ENCODE assay signal across 8 mouse cellular contexts in genomic region chr17:44733544-44734310, GRCm38 (mm10). TPM values are rescaled to one million over a fixed set of nuclear protein-coding genes. Genes with fewer than 3 reads are reported as not detected.
A peak's percentile ranks its signal among the peaks of the same experiment; 100 is the strongest.
DNase-seq lines count a peak whose midpoint lies in the region; ATAC-seq and TF ChIP-seq lines count a peak whose summit lies in the region.

No protein-coding gene starts in this region.

- no peak for TF ChIP-seq CTCF in heart, adult 2 months (IDR thresholded peaks at IDR 0.05)
- no peak for TF ChIP-seq CTCF in CH12.LX (conservative IDR thresholded peaks at IDR 0.05 in 1 of 2, IDR thresholded peaks at IDR 0.05 in 1 of 2; ENCODE audit: low read depth in 2 of 2, low read length in 2 of 2)

- peak overlapping the region; percentile 71 for H3K4me3 ChIP-seq in heart, adult 2 months
- peak overlapping the region in 2 of 3 experiments; percentile 13 to 80 for H3K4me3 ChIP-seq in CH12.LX (replicated peaks in 1 of 3; ENCODE audit: low read depth in 2 of 3, low read length in 2 of 3, poor library complexity in 1 of 3)
- peak overlapping the region; percentile 55 for H3K4me3 ChIP-seq in forebrain, embryonic 11.5 days (ENCODE audit: low read depth, low read length)
- H3K4me3 ChIP-seq in liver, embryonic 11.5 days (ENCODE audit: low read depth, low read length) = peak overlapping the region; percentile 63
- H3K4me3 ChIP-seq in stomach, embryonic 16.5 days (replicated peaks; ENCODE audit: low read length) = peak overlapping the region; percentile 76

- dilution Hi-C loops in CH12.LX (cut with MboI; ENCODE audit: extremely low pct_ligation_motif_present, extremely low pct_unique_long_range_greater_than_20kb, low sequenced_read_pairs) = no loop called here

- TF ChIP-seq EP300 in heart, adult 2 months (IDR thresholded peaks at IDR 0.05; ENCODE audit: insufficient read depth, low read depth, low read length) = no peak
- no peak for TF ChIP-seq EP300 in CH12.LX (IDR thresholded peaks at IDR 0.05; ENCODE audit: low read length)

- no peaks in the 10 kb centered on the region for H3K4me1 ChIP-seq in heart, adult 2 months (ENCODE audit: control insufficient read depth, insufficient read depth, low read length)
- H3K4me1 ChIP-seq in CH12.LX (ENCODE audit: control insufficient read depth in 1 of 2, insufficient read depth in 2 of 2) = peaks cover under 1 to 3% of the 10 kb centered on the region in 2 experiments; a peak in 3 of 4 replicates
- peaks cover 8% of the 10 kb centered on the region; the same call in 1 of the 2 replicates for H3K4me1 ChIP-seq in forebrain, embryonic 11.5 days (replicated peaks; ENCODE audit: control insufficient read depth, insufficient read depth, low read length)
- H3K4me1 ChIP-seq in liver, embryonic 11.5 days (replicated peaks; ENCODE audit: control insufficient read depth, insufficient read depth, low read length) = peaks cover 8% of the 10 kb centered on the region; the same call in 1 of the 2 replicates
- peaks cover 17% of the 10 kb centered on the region for H3K4me1 ChIP-seq in stomach, embryonic 16.5 days (ENCODE audit: control insufficient read depth, insufficient read depth, low read length)

- TF ChIP-seq POLR2A in heart, adult 2 months (IDR thresholded peaks at IDR 0.05; ENCODE audit: insufficient read depth, low read depth, low read length) = no peak
- no peak for TF ChIP-seq POLR2A in CH12.LX (IDR thresholded peaks at IDR 0.05; ENCODE audit: low read depth, low read length)

- H3K79me2 ChIP-seq in heart, adult 2 months (replicated peaks; ENCODE audit: control insufficient read depth, insufficient read depth, low read length) = no peaks in the 10 kb centered on the region
- H3K79me2 ChIP-seq in CH12.LX (replicated peaks; ENCODE audit: control insufficient read depth, extremely low read depth, insufficient read depth, poor library complexity, severe bottlenecking) = no peaks in the 10 kb centered on the region

- no peak for ATAC-seq in forebrain, embryonic 11.5 days (replicated peaks; ENCODE audit: low FRiP score)
- ATAC-seq in liver, embryonic 11.5 days (replicated peaks; ENCODE audit: low FRiP score) = no peak
- no peak for ATAC-seq in stomach, embryonic 16.5 days (ENCODE audit: insufficient read depth, low FRiP score)

- intact Hi-C loops in heart, adult 2 months (cut with DNase I) = loop anchor here (10.0 kb wide), 3 partner anchors 139 to 469 kb away; no protein-coding TSS in a partner anchor
- intact Hi-C loops in heart, postnatal 25 days (cut with DNase I) = loop anchor here (2.0 to 10.0 kb wide), 2 partner anchors 43 to 469 kb away; partner anchors contain the start of gene Supt3
- intact Hi-C loops in left cerebral cortex, postnatal 14 days (cut with DNase I) = loop anchor here (10.0 kb wide), 2 partner anchors 469 to 521 kb away; no protein-coding TSS in a partner anchor

- H3K9ac ChIP-seq in heart, adult 2 months (ENCODE audit: low read depth, low read length) = no peak overlapping the region
- H3K9ac ChIP-seq in CH12.LX (ENCODE audit: insufficient read depth, low read depth) = no peak overlapping the region
- H3K9ac ChIP-seq in forebrain, embryonic 11.5 days (ENCODE audit: low read length) = no peak overlapping the region; the same call in 1 of the 2 replicates
- no peak overlapping the region for H3K9ac ChIP-seq in liver, embryonic 11.5 days (ENCODE audit: low read depth, low read length)
- H3K9ac ChIP-seq in stomach, embryonic 16.5 days (ENCODE audit: low read length) = no peak overlapping the region; the same call in 1 of the 2 replicates

- peak overlapping the region; percentile 31 for H3K4me2 ChIP-seq in CH12.LX (ENCODE audit: insufficient read depth, low read depth, poor library complexity, severe bottlenecking)
- peak overlapping the region; percentile 77 for H3K4me2 ChIP-seq in forebrain, embryonic 11.5 days (ENCODE audit: low read depth, low read length, severe bottlenecking)
- H3K4me2 ChIP-seq in liver, embryonic 11.5 days = peak overlapping the region; percentile 88
- peak overlapping the region; percentile 94 for H3K4me2 ChIP-seq in stomach, embryonic 16.5 days (ENCODE audit: low read depth, low read length)

- H3K9me3 ChIP-seq in CH12.LX (replicated peaks; ENCODE audit: low read length) = peaks cover 8% of the 10 kb centered on the region
- H3K9me3 ChIP-seq in forebrain, embryonic 11.5 days (ENCODE audit: control insufficient read depth, low read length) = no peaks in the 10 kb centered on the region
- H3K9me3 ChIP-seq in liver, embryonic 11.5 days (ENCODE audit: control insufficient read depth, low read length) = no peaks in the 10 kb centered on the region
- H3K9me3 ChIP-seq in stomach, embryonic 16.5 days (replicated peaks; ENCODE audit: control insufficient read depth, low read length) = no peaks in the 10 kb centered on the region

- peak in 1 of 2 experiments; percentile 21 for DNase-seq in heart, adult 2 months
- no peak for DNase-seq in heart, postnatal 25 days (ENCODE audit: low spot score)
- no peak for DNase-seq in CH12.LX (ENCODE audit: extremely low read depth)
- peak; percentile 58 for DNase-seq in forebrain, embryonic 11.5 days (ENCODE audit: low spot score)
- peak; percentile 32 for DNase-seq in liver, embryonic 11.5 days (ENCODE audit: low spot score)
- DNase-seq in left cerebral cortex, postnatal 14 days (ENCODE audit: low spot score in 2 of 2) = no peak
- no peak for DNase-seq in cerebellum, postnatal 36 days

- 18% methylated on average over 23 of the region's 23 CpGs for WGBS in heart, adult 2 months
- 2% methylated on average over 23 of the region's 23 CpGs for WGBS in forebrain, embryonic 11.5 days
- 7% methylated on average over 23 of the region's 23 CpGs for WGBS in liver, embryonic 11.5 days
- 9% methylated on average over 23 of the region's 23 CpGs for WGBS in stomach, embryonic 16.5 days

- no peak overlapping the region for H3K27ac ChIP-seq in heart, adult 2 months
- H3K27ac ChIP-seq in CH12.LX (ENCODE audit: insufficient read depth, low read depth) = no peak overlapping the region
- no peak overlapping the region for H3K27ac ChIP-seq in forebrain, embryonic 11.5 days (ENCODE audit: low read depth, low read length)
- no peak overlapping the region for H3K27ac ChIP-seq in liver, embryonic 11.5 days (ENCODE audit: low read depth, low read length)
- H3K27ac ChIP-seq in stomach, embryonic 16.5 days (ENCODE audit: low read length) = no peak overlapping the region

- in situ Hi-C loops in CH12.LX (cut with MboI; ENCODE audit: low pct_ligation_motif_present, low pct_unique_long_range_greater_than_20kb, low sequenced_read_pairs) = loop anchor here (10.0 to 25.0 kb wide), 4 partner anchors 269 to 654 kb away; no protein-coding TSS in a partner anchor

- no peaks in the 10 kb centered on the region for H3K36me3 ChIP-seq in heart, adult 2 months (ENCODE audit: control insufficient read depth, insufficient read depth, low read length)
- H3K36me3 ChIP-seq in CH12.LX (replicated peaks in 1 of 2; ENCODE audit: control insufficient read depth in 1 of 2, insufficient read depth in 1 of 2, low read length in 1 of 2) = no peaks in the 10 kb centered on the region
- no peaks in the 10 kb centered on the region for H3K36me3 ChIP-seq in forebrain, embryonic 11.5 days (ENCODE audit: control insufficient read depth, insufficient read depth, low read length)
- no peaks in the 10 kb centered on the region for H3K36me3 ChIP-seq in liver, embryonic 11.5 days (ENCODE audit: control insufficient read depth, insufficient read depth, low read length)
- no peaks in the 10 kb centered on the region for H3K36me3 ChIP-seq in stomach, embryonic 16.5 days (ENCODE audit: control insufficient read depth, insufficient read depth, low read length)

- TF ChIP-seq RAD21 in CH12.LX (IDR thresholded peaks at IDR 0.05; ENCODE audit: low read depth, low read length) = no peak

- H3K27me3 ChIP-seq in heart, adult 2 months (ENCODE audit: control insufficient read depth, insufficient read depth, low read length) = peaks cover 33% of the 10 kb centered on the region
- peaks cover 12% of the 10 kb centered on the region for H3K27me3 ChIP-seq in CH12.LX (replicated peaks)
- peaks cover 49% of the 10 kb centered on the region for H3K27me3 ChIP-seq in forebrain, embryonic 11.5 days (ENCODE audit: control insufficient read depth, insufficient read depth, low read length)
- peaks cover 65% of the 10 kb centered on the region for H3K27me3 ChIP-seq in liver, embryonic 11.5 days (replicated peaks; ENCODE audit: control insufficient read depth, insufficient read depth, low read length)
- H3K27me3 ChIP-seq in stomach, embryonic 16.5 days (ENCODE audit: control insufficient read depth, insufficient read depth, low read length) = peaks cover 35% of the 10 kb centered on the region

TF ChIP-seq in CH12.LX, 34 proteins besides CTCF, POLR2A, EP300 and RAD21 (continues in another document):
- TF ChIP-seq ZKSCAN1 (IDR thresholded peaks at IDR 0.05; ENCODE audit: borderline replicate concordance, low read depth, low read length) (no peak), E2F4 (IDR thresholded peaks at IDR 0.05; ENCODE audit: insufficient replicate concordance, low read depth, low read length) (no peak), SIN3A (IDR thresholded peaks at IDR 0.05; ENCODE audit: low read length) (no peak), MAX (IDR thresholded peaks at IDR 0.05; ENCODE audit: low read length) (no peak), BHLHE40 (IDR thresholded peaks at IDR 0.05; ENCODE audit: low read depth, low read length) (no peak), MAZ (IDR thresholded peaks at IDR 0.05; ENCODE audit: low read depth, low read length) (no peak), IRF4 (IDR thresholded peaks at IDR 0.05; ENCODE audit: low read depth, low read length) (no peak), RCOR1 (conservative IDR thresholded peaks at IDR 0.05; ENCODE audit: low read depth, low read length) (no peak), HCFC1 (IDR thresholded peaks at IDR 0.05; ENCODE audit: low read depth, low read length) (no peak), MAFK (IDR thresholded peaks at IDR 0.05; ENCODE audit: insufficient replicate concordance, low read length) (no peak), PAX5 (IDR thresholded peaks at IDR 0.05; ENCODE audit: low read length) (no peak), NRF1 (IDR thresholded peaks at IDR 0.05; ENCODE audit: low read depth, low read length) (no peak), USF2 (conservative IDR thresholded peaks at IDR 0.05; ENCODE audit: low read depth, low read length) (no peak), TBP (conservative IDR thresholded peaks at IDR 0.05; ENCODE audit: low read depth, low read length) (no peak)

RNA-seq across cellular contexts. Expression of gene Supt3, which starts 43.2 kb away (rescaled TPM):
- total RNA-seq in heart, adult 2 months (2021) = 10 to 100 TPM; 13.2 to 16.0 TPM
- 4.7 and 5.1 TPM in 2 replicates for polyA plus RNA-seq in heart, adult 2 months (2012; rRNA removed)
- 10 to 100 TPM; 11.0 to 12.0 TPM for total RNA-seq in heart, postnatal 25 days (2021)
- 9.1 and 13.1 TPM in 2 replicates for total RNA-seq in CH12.LX (2012; rRNA removed)
- 7.5 and 8.3 TPM in 2 replicates for total RNA-seq in CH12.LX (2014; rRNA removed)
- polyA plus RNA-seq in CH12.LX (2012; ENCODE audit: insufficient read length, low read depth) = 20.7 and 22.7 TPM in 2 replicates
- 21.9 and 24.9 TPM in 2 replicates for polyA plus RNA-seq in forebrain, embryonic 11.5 days (2014; fragmentation: Nextera tagmentation; extraction: Ambion mirVana)
- 15.6 and 17.7 TPM in 2 replicates for polyA plus RNA-seq in liver, embryonic 11.5 days (2014; fragmentation: Nextera tagmentation; extraction: Ambion mirVana)
- 17.4 and 19.3 TPM in 2 replicates for polyA plus RNA-seq in stomach, embryonic 16.5 days (2015; fragmentation: Nextera tagmentation; extraction: Ambion mirVana)
- 10 to 100 TPM; 12.6 to 13.6 TPM for total RNA-seq in left cerebral cortex, postnatal 14 days (2021)

Comparison
In these comparisons a context has a peak if more than half of its experiments do, and no peak if none do; other contexts are left out.
1. DNase-seq: peak in forebrain, embryonic 11.5 days (single experiment) and liver, embryonic 11.5 days (single experiment); none in heart, postnatal 25 days (single experiment), CH12.LX (single experiment), left cerebral cortex, postnatal 14 days (0 of 2) and cerebellum, postnatal 36 days (0 of 2).
2. H3K4me2 ChIP-seq: peak in every context shown above with its lines; median percentile 94 in stomach, embryonic 16.5 days; 88 in liver, embryonic 11.5 days; 77 in forebrain, embryonic 11.5 days; 31 in CH12.LX.
3. Peak in every context shown above with its lines, with median percentiles within 50 percentile points of each other: H3K4me3 ChIP-seq.